Mouse (Mus musculus) heart, postnatal 4 days (tissue): Measurements from ENCODE around the gene Adamtsl3. TPM values are rescaled to one million over a fixed set of nuclear protein-coding genes. Genes with fewer than 3 reads are reported as not detected.
A peak's percentile ranks its signal among the peaks of the same experiment; 100 is the strongest.
"Not testable (repeated sequence)": the region's sequence is repeated elsewhere in the genome, so short reads cannot be mapped to it uniquely, and the experiment has no call there.

Experiments
- DNase-seq: peaks from one replicate; pipeline ENCODE4 v3.0.0; 2021
- total RNA-seq, 2 experiments: library from RNA; stranded (reverse); gene quantifications; 2 replicates each; pipeline ENCODE4 v1.2.3; 2021

Gene Adamtsl3
- total RNA-seq, 2 experiments from 2014 or later, result 7.0 to 12.6 TPM

DNA sequence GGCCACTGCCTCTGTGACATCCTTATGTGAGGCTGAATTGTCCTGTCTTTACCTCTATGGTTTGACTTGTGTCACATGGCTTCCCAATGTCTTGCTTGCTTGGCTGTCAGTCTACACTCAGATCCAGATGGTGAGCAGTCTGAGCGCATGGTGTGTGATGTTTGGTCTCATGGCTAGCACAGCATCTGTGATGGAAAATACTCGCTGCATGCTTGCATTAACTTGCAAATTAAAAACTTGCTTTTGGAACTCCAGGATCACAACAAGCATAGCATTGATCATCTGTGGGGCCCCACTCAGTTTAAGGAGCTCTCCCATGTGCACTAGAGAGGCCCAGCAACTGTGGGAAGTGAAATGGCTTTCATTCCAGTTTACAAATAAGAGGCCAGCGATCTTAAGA is 29.1 kb downstream of the Adamtsl3 start:
- no peak for DNase-seq

DNA sequence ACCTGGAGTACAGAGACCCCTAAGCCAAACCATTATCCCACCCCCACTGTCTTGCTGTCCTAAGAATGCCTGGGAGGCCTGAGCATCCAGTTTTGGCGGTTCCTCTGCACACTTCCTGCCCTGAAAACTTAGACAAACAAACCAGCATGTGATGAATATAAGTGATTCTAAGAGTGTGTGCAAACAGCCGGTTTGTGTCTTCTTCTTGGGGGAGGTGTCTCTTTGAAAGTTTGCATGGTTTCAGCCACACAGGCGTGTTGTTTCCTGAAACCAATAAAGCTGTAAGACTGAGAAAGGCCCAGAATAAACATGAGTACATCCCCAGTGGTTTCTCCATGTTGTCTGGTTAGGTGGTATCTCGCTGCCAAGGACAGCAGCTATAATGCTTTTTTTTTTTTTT is 30.6 kb downstream of the Adamtsl3 start:
- DNase-seq, result no peak

DNA sequence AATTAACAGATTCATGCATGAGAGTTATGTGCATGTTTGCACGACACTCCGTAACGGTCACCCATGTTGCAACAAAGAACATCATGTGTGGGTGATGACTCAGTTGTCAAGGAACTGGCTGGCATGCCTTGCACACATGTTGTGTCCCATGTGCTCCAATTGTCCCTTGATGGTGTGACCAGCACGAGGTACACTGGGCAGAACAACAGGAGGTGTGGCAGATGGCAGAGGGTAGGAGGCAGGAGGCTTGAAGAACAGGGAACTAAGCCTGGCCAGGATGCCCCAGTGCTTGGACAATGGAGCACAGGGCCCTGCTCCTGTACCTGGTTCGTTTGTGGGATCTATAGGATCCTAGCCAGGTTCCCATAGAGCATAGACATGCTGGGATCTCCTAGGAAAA is 31.0 kb downstream of the Adamtsl3 start:
- no peak for DNase-seq

DNA sequence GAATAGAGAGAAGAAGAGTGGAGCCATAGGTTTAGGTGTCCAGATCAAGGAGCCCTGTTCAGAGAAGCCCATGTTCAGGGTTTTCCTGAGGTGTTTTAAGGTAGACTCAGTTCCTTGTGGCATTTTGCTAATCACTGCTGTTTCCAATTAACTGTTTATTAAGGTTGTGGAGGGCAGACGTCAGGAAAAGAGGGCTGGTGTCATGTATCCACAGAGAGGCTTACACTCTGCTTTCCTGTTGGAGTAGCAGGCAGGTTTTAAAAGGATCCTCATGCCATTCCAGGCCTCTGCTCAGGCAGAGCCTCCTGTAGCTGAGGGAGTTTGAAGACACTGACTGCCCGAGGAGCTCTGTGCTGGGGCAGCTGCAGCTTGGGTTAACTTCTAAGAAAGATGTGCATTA is 32.6 kb downstream of the Adamtsl3 start:
- no peak for DNase-seq

DNA sequence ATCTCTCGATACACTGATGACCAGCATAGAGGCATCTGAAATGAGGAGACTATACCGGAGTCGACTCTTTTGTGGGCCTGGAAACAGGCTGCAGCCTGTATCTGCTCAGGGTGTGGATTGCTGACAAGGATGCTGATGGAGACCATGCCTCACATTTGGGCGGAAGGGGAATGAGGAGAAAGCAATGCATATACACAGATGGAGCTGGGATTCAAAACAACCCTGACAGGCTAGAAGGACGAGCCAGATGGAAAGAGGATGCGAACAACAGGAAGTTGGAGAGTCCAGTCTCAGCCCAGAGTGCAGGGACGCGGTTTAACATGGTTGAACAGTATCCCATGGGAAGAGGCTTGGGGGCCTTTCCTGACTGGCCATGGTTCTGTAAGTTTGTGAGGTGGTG is 34.6 kb downstream of the Adamtsl3 start:
- DNase-seq, result peak; percentile 36

DNA sequence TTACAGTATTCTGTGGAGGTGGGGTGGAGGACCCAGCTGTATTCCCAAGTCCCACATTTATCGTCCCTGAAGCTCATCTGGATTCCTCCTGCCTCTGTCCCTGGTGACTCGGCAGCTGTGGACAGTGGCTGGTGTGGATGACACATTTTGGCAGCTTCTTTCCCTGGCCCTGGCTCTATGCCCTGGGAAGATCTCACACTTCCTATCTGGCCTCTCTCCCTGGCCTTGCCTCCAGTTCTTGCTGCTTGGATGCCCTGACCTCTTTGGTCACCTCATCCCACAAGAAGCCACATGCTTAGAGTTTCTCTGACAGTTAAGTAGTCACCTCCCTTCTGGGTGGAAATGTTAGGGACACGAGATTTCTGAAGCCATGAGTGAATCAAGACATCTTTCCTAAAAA is 35.9 kb downstream of the Adamtsl3 start:
- peak; percentile 74 for DNase-seq

DNA sequence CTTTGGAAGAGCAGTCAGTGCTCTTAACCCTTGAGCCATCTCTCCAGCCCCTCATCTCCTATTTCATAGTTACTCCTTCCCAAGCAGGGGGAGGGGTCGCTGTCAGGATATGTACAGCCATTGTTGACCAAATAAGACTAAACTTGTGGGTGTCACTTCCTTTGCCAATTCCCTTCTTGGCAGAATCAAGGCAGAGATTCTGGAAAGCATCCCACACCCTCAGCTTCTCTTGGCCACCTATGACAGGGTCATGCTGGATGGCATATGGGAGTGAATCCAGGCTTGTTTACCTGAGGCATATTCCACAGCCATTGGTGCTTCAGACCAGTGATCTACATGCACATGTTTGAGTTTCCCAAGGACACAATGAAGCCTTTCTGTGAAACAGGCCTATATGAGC is 42.8 kb downstream of the Adamtsl3 start:
- DNase-seq, result no peak

DNA sequence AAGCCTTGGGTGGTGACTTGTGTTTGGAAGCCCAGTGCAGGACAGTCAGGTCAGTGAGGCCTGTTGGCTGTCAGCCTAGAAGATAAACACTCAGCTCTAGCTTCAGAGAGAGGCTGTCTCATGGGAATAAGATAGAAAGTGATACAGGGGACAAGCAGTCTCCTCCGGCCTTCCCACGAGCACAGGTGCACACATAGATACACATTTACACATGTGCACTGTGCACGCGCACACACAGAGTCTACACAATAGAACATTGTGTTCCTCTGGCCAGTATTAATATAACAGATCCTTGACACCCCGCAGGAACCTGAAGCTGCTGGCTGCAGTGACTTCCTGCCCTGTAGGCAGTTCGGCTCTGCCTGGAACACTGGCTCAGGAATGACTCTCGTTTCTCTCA is 44.3 kb downstream of the Adamtsl3 start:
- peak; percentile 21 for DNase-seq

DNA sequence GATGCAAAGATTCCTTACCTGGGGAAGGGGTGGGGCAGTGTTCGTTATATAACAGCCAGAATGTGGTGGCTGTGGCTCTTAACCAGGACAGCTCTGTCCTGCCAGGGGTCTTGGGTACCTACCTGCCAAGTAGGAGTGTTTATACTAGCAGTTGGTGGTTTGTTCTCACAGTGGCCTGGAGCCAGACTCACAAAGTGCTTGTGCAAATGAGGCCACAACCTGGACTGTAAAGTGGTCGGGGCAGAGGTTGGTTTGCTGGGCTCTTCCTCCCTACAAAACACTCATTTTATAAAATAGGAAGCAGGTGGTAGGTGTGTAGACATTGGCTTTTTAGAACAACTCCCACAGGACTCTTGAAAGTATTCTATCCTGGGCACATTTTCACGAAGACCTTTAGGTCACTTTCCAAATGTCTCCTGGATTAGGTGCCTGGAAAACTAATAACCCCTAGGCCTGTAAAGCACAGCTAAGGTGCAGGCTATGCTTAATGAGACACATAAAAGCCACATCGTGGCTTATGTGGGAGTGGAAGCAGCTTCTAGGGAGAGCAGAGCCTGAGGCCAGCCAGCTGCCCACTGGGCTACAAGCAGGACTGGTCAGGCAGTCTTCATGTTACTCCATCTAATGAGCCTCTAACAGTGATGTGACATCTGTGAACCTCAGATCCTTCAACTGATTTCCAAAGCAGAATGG is 47.5 kb downstream of the Adamtsl3 start:
- DNase-seq, result no peak

DNA sequence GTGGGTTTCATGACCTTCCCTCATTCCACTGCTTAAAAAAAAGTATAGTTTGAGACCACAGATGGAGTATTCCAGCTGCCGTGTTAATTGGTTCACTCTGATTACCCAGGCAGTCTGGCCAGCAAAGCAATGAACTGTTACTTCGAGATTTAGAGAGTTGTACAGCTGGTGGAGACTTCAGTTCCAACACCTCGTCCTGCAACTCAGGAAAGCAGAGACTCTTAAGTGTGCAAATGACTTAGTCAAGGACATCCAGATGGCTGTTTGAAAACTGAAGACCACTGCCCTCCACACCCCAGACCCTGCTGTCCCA is 48.0 kb downstream of the Adamtsl3 start:
- DNase-seq, result no peak

DNA sequence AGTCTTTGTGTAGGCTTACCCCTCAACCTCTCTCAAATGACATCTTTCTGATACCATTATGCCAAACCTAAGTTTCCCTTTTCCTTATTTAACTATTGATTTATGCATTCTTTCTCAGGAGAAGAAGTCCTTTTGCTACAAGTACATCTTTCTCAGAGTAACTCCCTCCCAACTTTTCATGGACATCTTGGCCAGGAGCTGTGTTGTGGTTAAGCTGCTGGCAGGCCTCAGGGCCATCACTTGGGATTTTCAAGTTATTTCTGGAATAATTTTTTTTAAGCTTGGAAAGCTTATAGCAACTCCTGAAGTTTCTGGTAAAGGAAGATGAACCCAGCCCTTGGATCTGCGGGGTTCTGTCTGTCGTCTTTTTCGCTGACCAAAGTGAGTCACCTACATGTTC is 51.6 kb downstream of the Adamtsl3 start:
- no peak for DNase-seq

DNA sequence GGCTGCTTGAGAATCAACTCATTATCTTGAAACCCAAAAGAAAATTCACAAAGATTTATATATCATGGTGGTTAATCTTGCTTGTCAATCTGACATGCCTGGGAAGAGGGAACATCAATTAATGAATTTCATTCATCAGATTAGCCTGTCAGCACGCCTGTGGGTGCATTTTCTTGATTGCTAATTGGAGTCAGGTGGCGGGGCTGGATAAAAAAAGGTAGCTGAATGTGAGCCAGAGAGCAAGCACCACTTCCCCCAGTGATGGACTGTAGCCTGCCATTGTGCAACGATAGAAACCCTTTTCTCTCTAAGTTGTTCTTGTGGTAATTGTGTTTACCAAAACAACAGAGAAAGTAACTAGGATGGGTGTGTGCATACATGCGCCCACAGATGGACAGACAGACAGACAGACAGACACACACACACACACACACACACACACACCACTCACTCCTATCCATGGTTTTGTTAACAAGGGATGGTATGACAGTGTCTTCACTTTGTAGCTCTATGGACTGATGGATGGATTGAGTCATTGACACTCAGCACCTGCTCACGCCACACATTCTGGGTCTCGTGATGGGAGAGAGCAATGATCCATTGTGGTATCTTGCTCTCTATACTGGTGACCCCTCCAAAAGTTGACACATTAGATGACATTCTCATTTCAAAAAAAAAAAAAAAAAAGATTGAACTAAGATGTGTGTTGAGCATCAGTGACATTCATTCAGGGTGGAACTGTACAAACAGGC is 59.1 kb downstream of the Adamtsl3 start:
- no peak for DNase-seq

DNA sequence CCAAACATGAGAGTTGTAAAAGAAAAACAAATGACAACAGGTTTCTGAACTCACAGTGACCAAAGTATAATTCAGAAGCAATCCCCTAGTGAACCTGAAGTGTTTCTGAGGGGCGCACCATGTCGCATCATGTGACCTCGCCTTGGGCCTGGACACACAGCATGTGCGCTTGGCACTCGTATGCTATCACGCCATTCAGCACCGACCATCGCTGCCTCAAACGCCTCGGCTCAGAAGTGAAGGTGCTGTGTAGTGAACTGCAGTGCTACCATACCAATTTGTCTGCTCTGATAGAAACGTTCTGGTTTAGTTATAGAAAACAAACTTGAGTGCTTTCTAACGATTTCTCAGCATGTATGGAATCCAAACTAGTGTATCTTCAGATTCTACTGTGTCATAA is 59.7 kb downstream of the Adamtsl3 start:
- DNase-seq, result no peak

DNA sequence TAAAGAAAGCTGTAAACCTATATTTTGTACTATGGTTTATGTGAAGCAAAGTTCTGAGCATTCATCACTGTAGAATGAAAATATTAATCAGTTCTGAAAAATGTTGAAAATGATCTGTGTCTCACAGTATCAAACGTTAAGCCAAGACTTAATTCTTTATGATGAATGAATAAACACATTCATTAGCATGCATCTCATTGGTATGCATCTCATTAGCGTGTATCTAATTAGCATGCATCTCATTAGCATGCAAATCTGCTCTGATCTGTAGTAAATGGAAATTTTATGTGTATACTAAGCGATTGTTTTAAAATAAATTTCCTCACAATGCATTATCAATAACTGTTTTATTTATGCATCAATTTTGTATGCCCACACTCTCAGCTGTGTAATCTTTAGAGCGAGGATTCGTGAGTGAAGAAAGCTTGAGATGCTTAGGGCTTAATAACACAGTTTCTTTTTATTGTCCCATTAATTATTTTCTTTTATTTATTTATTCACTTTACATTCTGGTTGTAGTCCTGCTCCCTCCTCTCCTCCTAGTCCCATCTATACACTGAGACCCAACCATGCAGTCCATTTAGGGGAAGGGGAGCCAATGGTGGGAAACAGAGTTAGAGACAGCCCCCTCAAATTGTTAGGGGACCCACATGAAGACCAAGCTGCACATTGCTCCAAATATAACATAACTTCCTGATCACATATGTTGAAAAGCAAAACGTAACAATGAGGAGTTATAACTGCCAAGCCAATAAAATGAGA is 60.4 kb downstream of the Adamtsl3 start:
- no peak for DNase-seq

DNA sequence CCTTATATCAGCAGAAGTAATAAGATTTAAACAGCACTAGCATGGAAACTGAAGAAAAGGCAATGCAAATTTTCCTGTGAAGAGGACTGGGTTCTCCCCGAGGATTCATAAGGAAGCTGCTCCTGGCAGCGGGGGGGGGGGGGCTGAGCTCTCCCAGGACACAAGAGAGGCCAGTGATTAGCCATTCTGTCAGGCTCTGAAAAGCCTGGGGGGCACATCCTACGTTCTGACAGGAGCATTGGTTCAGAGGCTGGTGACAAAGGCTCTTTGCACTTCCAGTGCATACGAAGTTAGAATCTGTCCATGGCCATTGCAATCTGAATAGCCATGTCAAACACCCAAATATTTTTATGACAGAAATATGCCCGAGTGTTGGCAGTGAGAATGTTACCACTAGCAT is 61.4 kb downstream of the Adamtsl3 start:
- no peak for DNase-seq

DNA sequence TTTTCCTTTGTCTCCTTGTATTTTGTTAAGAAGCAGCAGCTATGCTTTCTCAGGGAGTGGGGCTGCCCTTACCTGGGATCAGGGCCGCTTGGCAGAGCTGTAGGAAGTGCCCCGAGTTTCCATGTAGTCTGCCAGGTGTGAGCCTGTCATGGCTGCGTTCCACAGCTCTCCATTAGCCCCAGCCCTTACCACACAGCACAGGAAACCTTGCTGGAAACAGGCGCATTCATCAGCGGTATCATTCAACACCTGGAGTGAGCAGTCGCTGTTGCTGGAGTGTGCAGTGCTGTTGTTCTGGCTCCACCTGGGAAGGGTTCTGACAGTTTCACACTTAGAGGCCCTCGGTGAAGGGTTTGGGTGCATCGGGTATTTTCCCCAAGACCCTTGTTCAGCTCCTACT is 62.1 kb downstream of the Adamtsl3 start:
- DNase-seq, result no peak

DNA sequence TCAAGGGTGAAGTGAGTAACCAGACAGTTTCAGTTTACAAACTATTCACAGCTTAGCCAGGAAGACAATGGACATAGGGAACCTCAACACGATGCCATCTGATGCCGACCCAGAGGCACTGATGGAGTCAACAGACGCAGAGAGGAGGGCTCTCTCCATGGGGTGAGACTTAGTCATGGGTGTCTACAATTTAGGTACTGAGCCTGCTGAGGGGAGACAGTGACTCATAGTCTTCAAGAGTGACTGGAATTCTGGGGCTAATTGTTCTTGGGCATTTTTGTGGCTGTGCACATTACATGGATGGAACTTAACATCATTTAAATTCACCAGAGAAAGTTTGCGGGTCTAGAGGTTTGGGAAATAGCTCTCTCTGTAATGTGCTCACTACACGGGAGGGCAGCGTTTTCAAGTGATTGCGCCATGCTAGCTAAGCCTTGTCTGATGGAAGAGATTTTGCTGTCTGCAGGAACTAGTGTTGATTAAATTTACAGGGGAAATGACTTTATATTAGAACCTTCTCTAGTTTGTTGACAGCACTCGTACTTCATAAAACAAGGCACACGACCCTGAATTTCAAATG is 70.1 kb downstream of the Adamtsl3 start:
- no peak for DNase-seq

DNA sequence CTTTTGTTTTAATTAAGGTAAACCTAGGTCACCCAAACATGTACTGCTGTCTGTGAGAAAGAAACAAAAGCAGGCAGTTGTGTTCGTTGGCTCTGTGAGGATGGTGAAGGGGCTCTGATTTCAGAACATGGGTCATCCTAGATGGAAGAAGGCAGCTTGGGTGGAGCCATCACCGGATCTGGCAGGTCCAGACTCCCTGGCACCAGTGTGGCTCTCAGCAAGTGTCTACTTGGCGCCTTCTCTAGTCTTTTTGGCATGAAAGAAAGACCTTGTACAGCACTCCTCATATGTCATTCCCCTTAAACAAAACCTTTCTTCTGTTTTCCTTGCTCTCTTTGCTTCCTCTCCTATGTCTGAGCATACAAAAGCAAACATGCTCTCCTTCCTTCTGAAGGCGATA is 75.5 kb downstream of the Adamtsl3 start:
- DNase-seq, result no peak

DNA sequence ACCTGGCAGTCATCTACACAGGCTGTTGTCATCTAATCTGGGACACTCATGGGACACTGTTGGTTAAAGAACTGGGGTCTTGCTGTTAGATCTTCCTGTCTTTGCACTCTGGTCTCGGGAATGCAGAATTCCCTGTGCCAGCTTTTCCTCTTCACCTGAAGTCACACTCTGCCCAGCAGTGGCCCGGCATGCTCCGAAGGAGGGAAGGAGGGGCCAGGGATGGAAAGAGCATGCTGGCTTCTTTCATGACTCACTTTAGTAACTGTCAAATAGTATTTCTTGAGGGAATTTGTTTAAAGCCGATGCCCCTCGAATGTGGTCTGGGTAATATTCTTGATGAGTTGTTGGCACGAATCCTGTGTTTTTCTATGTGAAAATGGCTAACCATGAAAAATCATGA is 81.2 kb downstream of the Adamtsl3 start:
- DNase-seq, result no peak

DNA sequence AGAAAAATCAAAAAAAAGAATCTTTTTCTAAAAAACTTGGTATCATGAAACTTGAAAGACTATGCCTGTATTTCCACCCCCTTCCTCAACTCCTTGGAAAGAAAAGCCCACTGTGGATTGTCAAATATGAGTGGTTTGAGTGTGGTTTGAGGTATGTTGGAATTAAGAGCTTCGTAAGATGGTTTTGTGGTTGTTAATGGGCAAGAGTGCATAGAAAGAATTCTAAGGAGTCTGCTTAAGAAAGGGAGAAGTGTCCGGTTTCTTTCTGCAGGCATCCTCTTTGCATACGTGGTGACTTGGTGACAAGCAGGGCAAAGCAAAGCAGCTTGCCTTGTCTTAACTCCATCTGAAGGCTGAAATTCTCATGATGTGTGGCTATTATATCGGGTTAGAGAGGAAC is 81.6 kb downstream of the Adamtsl3 start:
- no peak for DNase-seq

DNA sequence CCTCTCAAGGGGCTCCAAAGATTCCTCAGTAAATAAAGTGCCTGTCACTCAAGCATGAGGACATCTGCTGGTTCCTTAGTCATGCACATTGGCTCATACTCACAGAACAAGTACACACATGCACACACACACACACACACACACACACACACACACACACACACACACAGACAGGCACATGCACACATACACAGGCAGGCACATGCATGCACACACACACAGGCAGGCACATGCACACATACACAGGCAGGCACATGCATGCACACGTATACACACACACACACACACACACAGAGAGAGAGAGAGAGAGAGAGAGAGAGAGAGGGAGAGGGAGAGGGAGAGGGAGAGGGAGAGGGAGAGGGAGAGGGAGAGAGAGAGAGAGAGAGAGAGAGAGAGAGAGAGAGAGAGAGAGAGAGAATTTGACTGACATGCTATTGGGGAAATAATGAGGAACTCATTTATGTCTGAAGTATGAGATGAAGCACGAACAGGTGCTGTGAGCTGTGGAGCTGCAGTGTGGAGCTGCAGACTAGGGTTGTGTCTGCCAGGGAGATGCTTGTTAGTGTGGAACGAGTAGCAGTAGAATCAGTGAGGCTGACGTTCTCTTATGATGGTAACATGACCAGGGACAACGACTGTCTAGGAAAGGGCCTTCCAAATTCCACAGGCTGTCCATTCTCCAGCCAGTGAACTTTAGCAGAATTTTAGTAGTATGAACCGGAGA is 85.0 kb downstream of the Adamtsl3 start:
- not testable (repeated sequence) for DNase-seq

DNA sequence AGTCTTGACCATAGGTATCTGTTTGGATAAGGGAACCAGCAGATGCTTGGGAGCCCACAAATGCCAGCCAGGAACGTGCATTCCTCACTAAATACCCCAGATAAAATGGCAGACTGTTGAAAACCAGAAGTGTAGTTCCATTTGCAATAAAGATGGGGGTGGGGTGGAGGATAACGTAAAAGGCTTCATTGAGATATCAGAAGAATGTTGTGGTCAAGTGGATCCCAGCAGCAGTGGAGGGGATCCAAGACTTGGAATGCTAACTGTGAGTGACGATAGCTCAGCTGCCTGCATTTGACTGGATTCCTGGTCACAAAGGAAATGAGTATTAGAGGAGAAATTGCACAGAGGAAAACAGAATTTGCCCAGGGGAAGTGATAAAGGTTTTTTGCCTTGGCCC is 87.1 kb downstream of the Adamtsl3 start:
- DNase-seq, result peak; percentile 65

DNA sequence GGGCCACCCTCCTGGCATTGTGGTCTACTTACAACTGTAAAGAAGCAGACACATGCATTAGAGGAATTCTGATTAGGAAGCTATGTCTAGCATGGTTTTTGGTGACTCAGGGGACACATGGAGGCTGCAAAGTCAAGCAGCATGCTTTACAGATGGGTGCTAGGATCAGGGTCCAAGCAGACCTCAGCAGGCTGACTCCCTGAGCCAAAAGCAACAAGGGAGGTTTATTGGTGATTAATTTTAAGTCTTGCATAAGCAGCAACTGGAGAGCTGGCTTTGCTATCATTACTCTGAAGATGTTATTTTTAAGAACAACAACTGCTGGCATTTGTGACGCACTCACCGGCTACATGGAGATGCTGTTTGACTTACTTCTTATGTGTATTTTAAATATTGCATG is 88.1 kb downstream of the Adamtsl3 start:
- DNase-seq, result no peak
